Mouse (Mus musculus) embryonic facial prominence, embryonic 15.5 days (tissue): Measurements from ENCODE around the gene 4931440F15Rik. TPM values are rescaled to one million over a fixed set of nuclear protein-coding genes. Genes with fewer than 3 reads are reported as not detected.
A peak's percentile ranks its signal among the peaks of the same experiment; 100 is the strongest.
"Not testable (repeated sequence)": the region's sequence is repeated elsewhere in the genome, so short reads cannot be mapped to it uniquely, and the experiment has no call there.

Source experiments
- ATAC-seq: fragments of 200-750 bp; cut with Nextera tagmentation; 2 replicates; pipeline ENCODE4 v1.8.0; 2017; ENCODE audit warnings: low read depth, moderate TSS enrichment; ENCODE audit not compliant: insufficient number of reproducible peaks, low FRiP score, low TSS enrichment
- H3K27ac ChIP-seq: fragments of 300-500 bp; sonication (generic); replicated peaks from 2 replicates; pipeline ENCODE4 v1.5.1; 2015; ENCODE audit warnings: mild to moderate bottlenecking, inconsistent platforms
- H3K27me3 ChIP-seq: fragments of 300-500 bp; sonication (generic); 2 replicates; pipeline ENCODE4 v1.6.1; 2015; ENCODE audit warnings: inconsistent platforms
- H3K36me3 ChIP-seq: fragments of 300-500 bp; sonication (generic); 2 replicates; pipeline ENCODE4 v1.6.1; 2015; ENCODE audit warnings: mild to moderate bottlenecking, inconsistent platforms
- H3K4me1 ChIP-seq: fragments of 300-500 bp; sonication (generic); 2 replicates; pipeline ENCODE4 v1.6.1; 2015; ENCODE audit warnings: inconsistent platforms
- H3K4me2 ChIP-seq: fragments of 300-500 bp; sonication (generic); replicated peaks from 2 replicates; pipeline ENCODE4 v1.6.1; 2015; ENCODE audit warnings: mild to moderate bottlenecking, inconsistent platforms
- H3K4me3 ChIP-seq: fragments of 300-500 bp; sonication (generic); replicated peaks from 2 replicates; pipeline ENCODE4 v1.5.1; 2015; ENCODE audit warnings: mild to moderate bottlenecking, inconsistent platforms
- H3K9ac ChIP-seq: fragments of 300-500 bp; sonication (generic); 2 replicates; pipeline ENCODE4 v1.6.1; 2015; ENCODE audit warnings: inconsistent platforms
- H3K9me3 ChIP-seq: fragments of 300-500 bp; sonication (generic); replicated peaks from 2 replicates; pipeline ENCODE4 v1.6.1; 2016; ENCODE audit warnings: inconsistent platforms
- WGBS: fragments of 180-500 bp; shearing (Covaris S2); methylation state at CpG from one replicate; pipeline ENCODE4 v1.1.7; 2015; 5-methylcytosine and 5-hydroxymethylcytosine counted together
- polyA plus RNA-seq: library from polyadenylated mRNA; unstranded; fragments of >200 nt; fragmentation: Nextera tagmentation; extraction: Ambion mirVana; gene quantifications from 2 replicates; pipeline ENCODE4 v1.2.1, GENCODE M21; 2015

Gene 4931440F15Rik
- polyA plus RNA-seq, 1 experiment from 2014 or later, result 0.24 TPM

- H3K36me3 ChIP-seq, H3K4me1 ChIP-seq, H3K9me3 ChIP-seq, H3K27ac ChIP-seq, H3K9ac ChIP-seq: not testable (repeated sequence)
- ATAC-seq, result peak; percentile 51; the same call in 1 of the 2 replicates
- 15% methylated on average over 62 of the region's 62 CpGs for WGBS
- Histone ChIP-seq H3K4me2 (peak overlapping the region; percentile 45), H3K4me3 (peak overlapping the region; percentile 26), H3K27me3 (peaks cover 16% of the 10 kb centered on the region)
Observed at GRCm38 (mm10) chr11:29824474-29825270, 796 bp downstream of the 4931440F15Rik start.

- WGBS, result 75% methylated on average over 2 of the region's 2 CpGs
- H3K9ac ChIP-seq, result no peak overlapping the region
- no peak for ATAC-seq
- H3K4me2 ChIP-seq, result no peak overlapping the region
- no peak overlapping the region for H3K27ac ChIP-seq
- no peak overlapping the region for H3K4me3 ChIP-seq
- no peaks in the 10 kb centered on the region for H3K9me3 ChIP-seq
- H3K4me1 ChIP-seq, result peaks cover 8% of the 10 kb centered on the region; the same call in 1 of the 2 replicates
- H3K27me3 ChIP-seq, result peaks cover 16% of the 10 kb centered on the region
- H3K36me3 ChIP-seq, result no peaks in the 10 kb centered on the region
Observed at GRCm38 (mm10) chr11:29823141-29823540, 2.3 kb downstream of the 4931440F15Rik start.

DNA sequence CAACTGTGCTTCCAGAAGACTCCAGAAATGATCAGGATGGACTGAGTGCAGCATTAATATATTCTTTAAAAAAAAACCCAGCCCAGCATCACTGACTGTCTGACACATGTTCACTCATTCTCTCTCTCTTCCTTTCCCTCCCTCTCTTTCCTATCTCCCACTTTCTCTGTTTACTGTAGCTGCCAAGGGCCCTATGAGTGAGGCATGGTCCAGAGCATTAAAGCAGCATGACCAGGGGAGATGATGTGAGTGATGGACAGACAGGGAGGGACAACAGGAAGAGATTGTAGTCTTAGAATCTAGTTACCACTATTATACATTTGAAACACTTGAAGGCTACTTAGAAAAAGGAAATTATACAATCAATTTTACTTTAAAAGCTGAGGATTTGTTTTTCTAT lies 9.8 kb downstream of the 4931440F15Rik start:
- H3K4me1 ChIP-seq, result no peaks in the 10 kb centered on the region
- H3K4me2 ChIP-seq, result no peak overlapping the region
- no peaks in the 10 kb centered on the region for H3K36me3 ChIP-seq
- no peaks in the 10 kb centered on the region for H3K9me3 ChIP-seq
- no peaks in the 10 kb centered on the region for H3K27me3 ChIP-seq
- no peak overlapping the region for H3K9ac ChIP-seq
- H3K4me3 ChIP-seq, result no peak overlapping the region
- no peak overlapping the region for H3K27ac ChIP-seq
- ATAC-seq, result no peak

- H3K9me3 ChIP-seq, result no peaks in the 10 kb centered on the region
- no peaks in the 10 kb centered on the region for H3K4me1 ChIP-seq
- no peak overlapping the region for H3K4me3 ChIP-seq
- no peaks in the 10 kb centered on the region for H3K27me3 ChIP-seq
- no peak for ATAC-seq
- no peaks in the 10 kb centered on the region for H3K36me3 ChIP-seq
- no peak overlapping the region for H3K4me2 ChIP-seq
- 87% methylated on average over 3 of the region's 3 CpGs for WGBS
- H3K27ac ChIP-seq, result no peak overlapping the region
- H3K9ac ChIP-seq, result no peak overlapping the region
Observed at GRCm38 (mm10) chr11:29815261-29815660, 10.2 kb downstream of the 4931440F15Rik start.

DNA sequence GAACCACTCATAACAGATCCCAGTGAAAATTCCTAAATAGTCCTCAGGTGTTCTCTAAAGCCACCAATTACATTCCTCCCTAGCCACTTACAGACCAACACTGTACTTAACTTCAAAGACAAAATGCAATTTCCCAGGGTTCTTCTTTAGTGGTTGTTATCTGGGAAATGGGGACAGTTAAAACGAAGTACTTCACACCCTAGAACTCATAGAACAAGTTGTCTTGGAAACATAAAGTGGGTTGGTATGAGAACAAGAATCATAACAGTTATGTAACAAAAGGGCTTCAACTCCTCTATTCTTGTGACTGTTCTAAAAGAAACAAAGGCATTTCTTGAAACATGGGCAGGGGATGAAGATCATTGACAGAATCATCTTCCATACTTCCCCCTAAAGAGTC lies 12.2 kb downstream of the 4931440F15Rik start:
- 85% methylated on average over 1 of the region's 1 CpGs for WGBS
- H3K9ac ChIP-seq, result no peak overlapping the region
- ATAC-seq, result no peak
- H3K4me2 ChIP-seq, result no peak overlapping the region
- H3K4me1 ChIP-seq, result no peaks in the 10 kb centered on the region
- no peaks in the 10 kb centered on the region for H3K27me3 ChIP-seq
- H3K36me3 ChIP-seq, result no peaks in the 10 kb centered on the region
- H3K9me3 ChIP-seq, result no peaks in the 10 kb centered on the region
- H3K27ac ChIP-seq, result no peak overlapping the region
- no peak overlapping the region for H3K4me3 ChIP-seq

DNA sequence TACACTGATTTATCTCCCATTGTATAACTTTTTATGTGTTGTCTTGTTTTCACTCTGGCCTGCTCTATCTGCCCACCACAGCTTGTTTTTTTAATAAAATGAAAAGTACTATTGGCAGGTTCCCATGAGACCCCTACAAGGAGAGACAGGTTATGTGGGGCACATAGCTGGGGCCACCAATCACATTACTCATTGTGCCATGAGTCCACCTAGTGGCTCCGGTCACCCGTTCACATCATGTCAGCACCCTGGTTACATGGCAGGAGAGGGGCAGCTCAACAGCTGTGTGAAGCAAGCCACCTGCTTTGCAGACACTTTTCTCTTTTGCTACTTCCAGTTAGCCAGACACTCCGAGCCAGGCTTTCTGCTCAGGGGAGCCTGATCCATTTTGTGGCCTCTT lies 13.0 kb downstream of the 4931440F15Rik start:
- WGBS, result 78% methylated on average over 3 of the region's 3 CpGs
- H3K27ac ChIP-seq, result no peak overlapping the region
- no peaks in the 10 kb centered on the region for H3K36me3 ChIP-seq
- no peaks in the 10 kb centered on the region for H3K4me1 ChIP-seq
- no peak overlapping the region for H3K9ac ChIP-seq
- no peak overlapping the region for H3K4me2 ChIP-seq
- no peak for ATAC-seq
- no peak overlapping the region for H3K4me3 ChIP-seq
- no peaks in the 10 kb centered on the region for H3K27me3 ChIP-seq
- no peaks in the 10 kb centered on the region for H3K9me3 ChIP-seq

DNA sequence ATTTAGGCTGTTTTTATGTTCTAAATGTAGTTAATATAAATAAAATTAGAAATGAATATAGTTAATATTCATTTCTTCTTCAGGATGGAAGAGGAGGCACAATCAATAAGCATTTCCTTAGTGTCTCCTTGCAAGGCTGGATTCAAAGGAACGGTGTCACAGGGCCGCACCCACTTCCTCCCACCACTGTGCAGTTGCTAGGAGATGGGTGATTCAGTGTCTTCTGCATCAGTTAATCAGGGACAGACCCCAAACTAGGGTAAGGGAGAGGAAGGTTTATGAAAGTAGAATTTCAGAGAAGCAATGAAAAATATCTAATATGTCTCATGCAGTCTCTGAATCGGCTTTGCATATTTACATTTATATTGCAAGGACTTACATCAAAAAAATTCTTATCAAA lies 15.1 kb downstream of the 4931440F15Rik start:
- Histone ChIP-seq H3K27ac (no peak overlapping the region), H3K9ac (no peak overlapping the region), H3K4me1 (no peaks in the 10 kb centered on the region), H3K36me3 (no peaks in the 10 kb centered on the region), H3K9me3 (no peaks in the 10 kb centered on the region), H3K4me3 (no peak overlapping the region), H3K4me2 (no peak overlapping the region), H3K27me3 (no peaks in the 10 kb centered on the region)
- ATAC-seq, result no peak
- WGBS, result 82% methylated on average over 3 of the region's 3 CpGs

DNA sequence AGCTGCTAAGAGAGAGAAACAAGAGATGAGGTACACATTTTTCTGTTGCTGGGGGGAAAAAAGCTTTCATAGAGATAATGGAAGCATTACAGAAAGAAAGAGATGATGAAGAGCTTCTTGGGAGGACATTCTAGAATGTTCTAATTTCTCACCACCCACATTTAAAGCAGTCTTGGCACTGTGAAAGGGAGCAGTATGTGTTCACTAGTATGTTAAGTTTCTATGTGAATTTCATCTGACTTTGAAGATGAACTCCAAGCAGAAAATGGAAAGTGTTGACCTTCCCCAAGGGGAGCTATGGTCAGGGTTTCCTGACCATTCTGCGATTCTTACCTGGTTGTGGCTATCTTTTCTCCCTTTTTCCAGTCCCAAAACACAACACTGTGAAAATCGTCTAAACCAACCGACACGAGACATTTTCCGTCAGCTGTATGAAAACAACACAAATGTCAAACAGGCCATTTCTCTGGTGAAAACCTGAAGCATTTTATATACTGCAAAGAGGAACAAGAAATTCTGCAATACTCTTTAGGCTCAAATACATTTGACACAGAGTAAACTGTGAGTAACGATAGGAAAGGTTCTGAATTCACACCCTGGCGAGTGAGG lies 16.4 kb downstream of the 4931440F15Rik start:
- Histone ChIP-seq H3K9ac (no peak overlapping the region), H3K36me3 (no peaks in the 10 kb centered on the region), H3K9me3 (no peaks in the 10 kb centered on the region), H3K27ac (peak overlapping the region; percentile 51; the same call in 1 of the 2 replicates), H3K27me3 (no peaks in the 10 kb centered on the region), H3K4me2 (no peak overlapping the region), H3K4me1 (no peaks in the 10 kb centered on the region), H3K4me3 (no peak overlapping the region)
- 80% methylated on average over 7 of the region's 7 CpGs for WGBS
- no peak for ATAC-seq

- Histone ChIP-seq H3K4me2 (no peak overlapping the region), H3K4me1 (no peaks in the 10 kb centered on the region), H3K27me3 (no peaks in the 10 kb centered on the region), H3K4me3 (no peak overlapping the region), H3K36me3 (no peaks in the 10 kb centered on the region), H3K27ac (no peak overlapping the region), H3K9me3 (no peaks in the 10 kb centered on the region), H3K9ac (no peak overlapping the region)
- 59% methylated on average over 9 of the region's 9 CpGs for WGBS
- ATAC-seq, result peak; percentile 78
Observed at GRCm38 (mm10) chr11:29808173-29808980, 17.1 kb downstream of the 4931440F15Rik start.

DNA sequence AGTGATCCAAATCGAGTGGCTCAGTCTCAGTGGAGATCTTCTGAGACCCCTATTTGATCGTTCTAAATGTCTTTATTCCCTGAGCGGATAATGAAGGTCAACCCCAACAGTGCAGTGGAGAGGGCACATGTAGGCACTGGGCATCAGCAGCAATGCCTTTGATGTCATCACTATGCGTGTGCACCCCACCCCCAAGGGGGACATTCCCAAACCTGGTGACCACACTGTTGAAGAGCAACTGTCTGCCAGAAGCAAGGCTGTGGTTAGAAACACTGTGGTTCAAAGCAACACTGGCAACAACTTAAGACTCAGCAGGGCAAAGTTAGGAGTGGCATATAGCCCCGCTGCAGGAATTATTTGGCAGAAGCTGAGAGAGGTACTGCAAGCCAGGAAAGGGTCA lies 18.1 kb downstream of the 4931440F15Rik start:
- Histone ChIP-seq H3K4me3 (no peak overlapping the region), H3K27me3 (no peaks in the 10 kb centered on the region), H3K4me2 (no peak overlapping the region), H3K4me1 (no peaks in the 10 kb centered on the region), H3K9me3 (no peaks in the 10 kb centered on the region), H3K27ac (no peak overlapping the region), H3K36me3 (no peaks in the 10 kb centered on the region), H3K9ac (no peak overlapping the region)
- 80% methylated on average over 5 of the region's 5 CpGs for WGBS
- ATAC-seq, result no peak
